Mouse (Mus musculus): ENCODE measurements around the gene Polm.

DNA sequence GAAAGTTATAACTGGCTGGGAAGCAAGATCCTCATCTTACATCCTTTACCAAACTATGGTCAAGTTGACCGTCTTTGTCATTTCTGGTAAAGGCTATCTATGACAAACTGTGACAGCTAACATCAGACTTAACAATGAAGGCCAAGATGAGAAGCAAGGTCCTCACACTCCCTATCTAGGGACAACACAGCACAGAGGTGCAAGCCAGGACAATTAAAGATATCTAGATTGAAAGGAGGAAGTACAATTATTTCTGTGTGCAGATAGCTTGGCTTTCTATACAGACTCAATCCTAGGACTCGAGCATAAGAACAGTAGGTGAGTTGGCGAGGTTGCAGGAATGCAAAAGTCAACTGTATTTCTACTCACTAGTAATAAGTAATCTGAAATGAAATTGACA lies 32.1 kb downstream of the Polm start:
- TF ChIP-seq GATA1 (IDR thresholded peaks at IDR 0.05; ENCODE audit: low read length) = no peak
- no peak for TF ChIP-seq TAL1 (IDR thresholded peaks at IDR 0.05; ENCODE audit: low read length)

Data from erythroblast, embryonic 14.5 days (primary cell).